Mouse (Mus musculus) kidney, adult 18-20 months (tissue): ENCODE measurements at regions not wholly inside any gene's neighbourhood (a gene's known extent, or its start where the extent isn't known, plus 50 kb on each side); places are given as distances from the start of the nearest gene placed in this dataset.

ENCODE experiments used
- DNase-seq: peaks from one replicate; pipeline ENCODE4 v3.0.0; 2021

DNA sequence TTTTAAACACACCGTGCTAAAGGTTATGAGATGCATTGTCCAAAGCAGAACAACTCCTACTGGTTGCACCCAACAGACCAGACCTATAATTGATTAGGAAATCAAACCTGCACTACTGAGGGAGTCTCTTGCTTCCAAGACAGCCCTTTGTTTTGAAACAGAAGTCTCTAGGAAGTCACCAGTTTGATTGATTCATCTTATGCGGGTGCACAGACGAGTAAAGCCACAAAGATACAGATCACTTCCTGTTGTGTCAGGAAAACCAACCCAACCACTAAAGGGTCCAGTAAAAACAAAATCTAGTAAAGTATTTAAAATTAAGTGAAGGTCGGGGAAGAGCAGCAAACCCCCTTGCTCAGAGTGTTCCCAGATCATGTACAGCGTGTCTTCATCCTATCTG lies 58.3 kb upstream of the N6amt1 start:
- no peak for DNase-seq

DNA sequence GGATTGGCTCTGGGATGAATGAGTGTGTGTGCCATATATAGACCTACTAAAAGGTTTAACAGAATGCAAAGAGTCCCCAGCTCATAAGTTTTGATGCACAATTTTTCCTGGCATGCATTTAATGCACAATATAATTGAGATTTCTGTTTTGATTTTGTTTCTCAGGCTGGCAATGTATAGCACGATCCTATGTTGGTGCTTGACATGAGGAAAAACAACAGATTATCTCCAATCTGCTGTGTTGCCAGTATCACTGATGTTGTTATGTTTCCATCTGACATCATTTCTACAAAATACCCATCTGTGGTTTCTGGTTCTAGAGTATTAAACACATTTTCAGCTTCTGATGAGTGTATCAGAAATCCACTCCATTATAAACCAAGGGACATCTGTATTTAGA lies 61.2 kb upstream of the N6amt1 start:
- no peak for DNase-seq

DNA sequence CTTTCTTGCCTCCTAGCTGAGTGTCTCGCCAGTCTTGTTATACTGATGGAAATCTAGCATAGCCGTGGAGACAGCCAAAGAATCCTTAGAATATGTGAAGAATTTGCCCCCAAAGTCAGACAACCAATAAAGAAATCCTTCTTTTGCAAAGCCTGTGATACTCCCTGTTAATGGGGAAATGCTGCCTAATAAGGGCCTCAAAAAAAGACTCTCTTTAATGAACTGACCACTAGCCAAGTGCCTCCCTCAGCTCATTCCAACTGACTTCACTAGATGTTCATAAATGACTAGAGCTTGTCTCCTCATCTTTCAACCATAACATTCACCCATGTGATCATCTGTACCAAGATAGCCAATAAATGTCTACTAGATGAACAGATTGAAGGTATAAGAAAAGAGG lies 62.3 kb upstream of the N6amt1 start:
- DNase-seq, result no peak

DNA sequence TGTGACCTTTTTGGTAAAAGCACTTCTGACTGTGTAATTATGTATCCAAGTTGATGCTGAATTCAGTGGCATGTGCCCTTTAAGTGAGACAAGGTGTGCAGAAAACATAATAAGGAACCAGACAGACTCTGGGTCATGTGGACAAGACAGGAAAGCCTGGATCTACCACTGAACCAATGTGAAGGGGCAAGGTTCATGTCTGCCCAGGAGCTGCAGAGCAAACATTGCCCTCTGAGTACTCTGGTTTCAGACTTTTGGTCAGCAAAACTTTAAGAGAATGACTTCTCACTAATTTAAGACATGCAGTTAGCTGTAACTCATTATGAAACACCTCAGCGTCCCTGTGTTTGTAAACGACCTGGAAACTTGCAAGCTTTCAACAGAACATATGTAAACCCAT lies 68.3 kb upstream of the N6amt1 start:
- DNase-seq, result peak; percentile 45

DNA sequence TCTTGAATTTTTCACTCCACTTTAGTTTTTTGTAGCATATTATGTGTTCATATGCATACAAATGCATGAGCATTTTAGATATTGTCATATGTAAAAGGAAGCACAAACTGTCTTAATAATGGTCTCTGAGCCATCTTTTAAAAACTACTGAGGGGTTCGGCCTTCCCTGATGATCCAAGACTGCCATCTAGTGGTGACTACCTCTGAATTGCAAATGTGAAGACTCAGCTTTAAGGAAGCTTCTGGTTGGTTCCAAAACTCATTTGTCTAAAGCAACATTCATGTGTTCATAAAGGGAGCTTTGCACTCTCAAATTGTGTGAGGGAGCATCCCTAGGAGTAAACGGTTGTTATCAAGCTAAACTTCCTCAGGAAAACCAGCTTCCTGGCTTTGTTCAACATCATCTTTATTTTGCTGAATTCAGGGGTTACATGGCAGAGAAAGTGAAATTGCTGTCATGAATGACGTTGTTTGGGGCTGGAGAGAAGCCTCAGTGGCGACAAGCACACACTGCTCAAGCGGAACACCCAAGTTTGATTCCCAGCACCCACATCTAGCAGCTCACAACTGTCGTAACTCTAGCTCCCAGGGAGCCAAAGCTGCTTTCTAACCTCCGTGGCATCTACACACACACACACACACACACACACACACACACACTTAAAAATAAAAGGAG lies 69.0 kb upstream of the N6amt1 start:
- DNase-seq, result no peak

DNA sequence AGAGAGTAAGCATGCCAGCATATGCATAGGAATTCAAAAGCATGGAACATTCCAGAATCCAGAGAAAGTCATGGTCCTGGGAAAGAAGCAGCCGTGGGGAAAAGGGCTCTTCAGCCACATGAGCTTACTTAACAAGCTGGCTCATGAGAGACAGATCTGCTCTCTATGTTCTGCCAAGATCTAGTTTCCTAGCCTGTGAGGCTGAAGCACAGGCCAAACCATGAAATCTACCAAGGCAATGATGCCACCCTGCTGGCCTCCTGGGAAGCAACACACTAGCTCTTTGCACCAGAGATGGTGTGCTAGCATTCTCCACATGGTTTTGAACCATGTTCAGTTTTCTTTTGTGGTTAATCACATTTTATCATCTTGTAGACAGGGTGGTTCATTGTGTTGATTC lies 75.5 kb upstream of the N6amt1 start:
- no peak for DNase-seq

DNA sequence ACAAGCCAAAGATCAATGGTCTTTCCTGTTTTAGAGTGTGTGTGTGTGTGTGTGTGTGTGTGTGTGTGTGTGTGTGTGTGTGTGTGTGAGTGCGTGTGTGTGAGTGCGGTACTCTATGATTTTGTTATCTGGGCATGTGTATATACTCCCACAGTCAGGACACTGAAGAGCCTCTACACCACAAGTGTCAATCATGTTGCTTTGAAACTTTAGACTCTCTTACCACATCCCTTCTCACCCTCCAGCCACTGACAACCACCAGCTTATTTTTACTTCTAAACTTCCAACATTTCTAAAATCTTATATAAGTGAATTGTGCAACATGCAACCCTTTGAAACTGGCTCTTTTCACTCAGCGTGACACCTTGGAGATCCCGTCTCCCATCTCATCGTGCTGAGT lies 81.6 kb upstream of the N6amt1 start:
- DNase-seq, result no peak

DNA sequence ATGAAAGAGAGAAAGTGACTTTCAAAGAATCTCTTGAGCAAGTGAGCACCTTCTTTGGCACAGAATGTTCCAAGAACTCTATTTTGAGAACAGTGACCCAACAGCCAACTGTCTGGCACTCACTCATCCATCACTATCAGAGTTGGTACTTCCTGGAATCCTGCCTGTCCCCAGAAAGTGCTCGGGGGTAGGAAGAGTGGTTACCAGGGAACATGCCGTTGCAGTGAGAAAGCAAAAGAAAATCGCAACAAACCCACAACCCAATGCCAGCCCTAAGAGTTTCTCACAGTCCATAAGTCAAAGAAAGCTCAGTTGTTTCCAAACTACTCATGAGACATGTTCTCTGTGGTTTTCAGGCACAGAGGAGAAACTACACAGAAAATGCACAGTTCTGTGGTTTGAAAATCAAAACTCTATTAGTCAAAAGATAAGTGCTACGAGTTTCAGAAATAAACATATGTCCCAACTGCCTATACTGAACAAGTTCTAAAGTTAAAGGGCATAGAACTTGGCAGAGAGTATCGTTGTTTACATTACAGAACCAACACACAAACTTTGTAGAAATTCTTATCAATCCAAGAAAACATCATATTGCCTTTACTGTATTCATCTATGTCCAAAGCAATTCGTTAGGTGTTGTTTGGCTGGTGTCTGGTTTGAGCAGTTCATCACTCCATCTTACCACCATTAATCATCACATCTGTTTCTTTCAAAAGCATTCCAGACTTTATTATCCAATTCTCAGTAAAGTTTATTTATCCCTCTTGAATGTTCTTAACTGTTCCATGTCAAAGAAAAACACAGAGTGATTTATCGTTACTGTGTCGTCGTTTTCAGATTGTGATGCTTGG lies 85.8 kb upstream of the N6amt1 start:
- no peak for DNase-seq

DNA sequence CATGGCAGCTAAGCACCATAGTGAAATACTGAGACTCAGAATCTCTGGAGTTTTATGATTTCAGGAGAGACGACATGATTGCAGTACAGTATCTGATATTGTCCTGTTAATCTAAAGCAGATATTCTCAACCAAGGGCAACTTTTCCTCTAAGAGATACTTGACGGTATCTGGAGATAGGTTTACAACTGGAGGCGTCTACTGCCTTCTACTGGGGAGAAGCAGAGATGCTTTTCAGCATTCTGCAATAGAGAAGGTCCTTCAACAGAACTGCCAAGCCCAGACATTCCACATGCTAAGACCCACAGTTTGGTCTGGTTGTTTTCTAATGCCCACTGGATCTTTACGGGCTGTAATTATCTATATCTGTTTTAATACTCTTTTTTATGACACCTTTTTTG lies 86.5 kb upstream of the N6amt1 start:
- DNase-seq, result no peak

DNA sequence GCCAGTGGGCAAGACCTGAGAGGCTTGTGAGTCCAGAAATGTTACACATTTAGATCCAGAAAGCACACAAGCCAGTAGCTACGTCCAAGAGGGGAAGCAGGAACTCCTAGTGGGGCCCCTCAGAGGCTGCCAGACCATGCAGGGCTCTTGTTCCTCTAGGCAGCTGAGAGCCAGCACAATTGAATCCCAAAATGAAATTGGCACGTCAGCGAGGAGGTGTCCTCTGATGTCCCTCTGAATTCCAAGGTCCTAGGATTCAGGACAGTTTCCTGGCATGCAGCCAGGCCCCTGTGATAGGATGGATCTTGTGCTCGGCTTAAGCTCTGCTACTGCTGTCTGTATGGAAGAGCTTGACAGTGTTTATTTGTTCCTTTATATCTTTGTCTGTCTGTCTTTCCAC lies 90.4 kb upstream of the N6amt1 start:
- no peak for DNase-seq

DNA sequence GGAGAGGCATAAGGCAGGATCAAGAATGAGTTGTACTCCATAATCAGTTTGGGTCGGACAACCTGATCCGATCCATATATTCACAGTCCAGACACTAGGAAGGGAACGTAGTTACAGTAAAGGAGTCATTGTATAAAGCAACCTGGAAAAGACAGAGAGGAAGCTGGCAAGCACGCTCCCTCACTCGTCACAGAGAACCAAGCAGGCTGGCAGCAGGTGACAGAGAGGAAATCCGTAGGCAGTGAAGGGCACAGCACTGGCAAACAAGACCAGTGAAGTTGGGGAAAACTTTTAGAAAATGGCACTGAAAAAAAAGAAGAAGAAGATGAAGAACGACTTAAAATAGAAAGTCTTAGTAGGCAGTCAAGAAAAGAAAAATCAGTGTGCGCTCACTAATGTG lies 90.9 kb upstream of the N6amt1 start:
- DNase-seq, result no peak

DNA sequence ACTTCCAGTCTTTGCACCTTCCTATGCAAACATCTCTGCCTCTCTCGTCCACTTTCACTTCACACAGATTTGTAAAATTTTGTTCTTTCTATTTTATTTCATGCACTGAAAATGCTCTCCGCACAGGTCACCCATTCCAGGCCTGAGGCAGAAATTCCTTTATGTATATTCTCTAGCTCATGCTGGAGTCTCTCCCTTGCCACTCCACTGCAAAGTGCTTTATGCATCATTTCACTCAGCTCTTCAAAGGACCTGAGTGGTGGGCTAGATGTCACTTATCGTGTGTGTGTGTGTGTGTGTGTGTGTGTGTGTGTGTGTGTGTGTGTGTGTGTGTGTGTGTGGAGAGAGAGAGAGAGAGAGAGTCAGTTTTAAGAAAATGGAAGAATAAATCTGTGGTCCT lies 91.5 kb upstream of the N6amt1 start:
- no peak for DNase-seq

DNA sequence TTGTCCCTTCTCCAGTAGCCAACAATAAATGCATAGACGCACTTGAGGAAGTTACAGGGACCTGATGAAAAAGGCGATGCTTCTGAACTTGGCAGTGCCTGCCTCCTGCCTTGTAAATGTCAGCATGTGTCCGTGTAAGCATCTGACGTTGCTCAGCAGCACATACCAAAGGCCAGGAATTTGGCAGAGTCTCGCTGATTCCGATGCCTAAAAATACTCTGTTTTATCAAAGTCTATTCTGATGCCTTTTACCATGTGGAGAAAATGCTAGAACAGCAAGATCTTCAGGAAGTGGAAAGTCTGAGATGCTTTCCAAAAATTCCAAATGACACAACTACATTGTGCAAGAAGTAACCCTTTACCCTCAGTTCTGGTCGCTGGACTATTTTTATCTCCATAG lies 92.5 kb upstream of the N6amt1 start:
- peak; percentile 31 for DNase-seq

DNA sequence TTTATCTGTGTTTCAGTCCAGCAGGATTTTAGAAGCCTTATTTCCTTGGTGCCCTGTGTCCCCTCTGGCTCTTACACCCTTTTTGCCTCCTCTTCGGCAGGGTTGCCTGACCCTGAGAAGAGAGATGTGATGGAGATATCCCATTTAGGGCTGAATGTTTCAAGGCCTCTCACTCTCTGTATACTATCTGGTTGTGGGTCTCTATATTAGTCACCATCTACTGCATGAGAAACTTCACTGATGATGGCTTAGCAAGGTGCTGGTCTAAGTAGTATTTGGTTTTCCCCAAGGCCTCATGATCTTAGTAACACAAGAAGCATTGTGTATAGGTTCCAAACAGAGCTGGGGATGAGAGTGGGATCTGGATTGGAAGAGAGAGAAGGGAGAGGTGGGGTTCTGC lies 99.2 kb upstream of the N6amt1 start:
- no peak for DNase-seq

DNA sequence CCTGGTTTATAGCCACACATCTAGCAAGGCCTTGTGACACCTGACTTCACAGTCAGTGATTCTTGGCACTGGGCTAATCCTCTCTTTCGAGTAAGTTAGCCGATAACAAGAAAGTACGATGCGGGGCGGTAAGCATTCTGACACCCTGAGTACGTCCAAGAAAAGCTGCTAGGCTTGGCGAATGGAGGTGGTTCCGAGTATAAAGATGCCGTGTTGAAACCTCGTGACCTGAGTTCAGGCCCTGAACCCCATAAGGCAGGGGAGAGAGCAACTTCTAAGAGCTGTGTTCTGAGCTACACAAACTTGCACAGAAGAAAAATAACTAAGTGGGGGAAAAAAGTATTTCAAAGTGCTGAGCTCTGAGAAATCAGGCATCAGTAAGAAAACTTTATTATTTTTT lies 103.5 kb upstream of the N6amt1 start:
- no peak for DNase-seq

DNA sequence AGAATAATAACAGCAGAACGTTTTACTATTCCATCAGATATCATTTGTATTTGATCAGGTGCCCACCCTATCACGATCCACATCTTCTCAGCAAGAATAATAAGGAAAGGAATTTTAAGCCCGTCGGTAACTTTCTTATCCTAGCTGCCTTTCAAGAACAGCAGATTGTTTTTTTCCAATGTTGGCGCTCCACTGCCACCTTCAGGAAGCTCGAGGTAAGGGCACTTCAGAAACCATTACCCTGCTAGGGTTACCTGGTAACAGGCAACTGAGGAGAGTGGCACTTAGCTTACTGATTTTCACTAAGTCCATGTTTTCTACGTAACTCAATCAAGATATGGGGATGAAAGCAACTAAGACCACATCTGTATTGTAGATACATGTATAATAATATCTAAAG lies 104.1 kb upstream of the N6amt1 start:
- peak; percentile 47 for DNase-seq

DNA sequence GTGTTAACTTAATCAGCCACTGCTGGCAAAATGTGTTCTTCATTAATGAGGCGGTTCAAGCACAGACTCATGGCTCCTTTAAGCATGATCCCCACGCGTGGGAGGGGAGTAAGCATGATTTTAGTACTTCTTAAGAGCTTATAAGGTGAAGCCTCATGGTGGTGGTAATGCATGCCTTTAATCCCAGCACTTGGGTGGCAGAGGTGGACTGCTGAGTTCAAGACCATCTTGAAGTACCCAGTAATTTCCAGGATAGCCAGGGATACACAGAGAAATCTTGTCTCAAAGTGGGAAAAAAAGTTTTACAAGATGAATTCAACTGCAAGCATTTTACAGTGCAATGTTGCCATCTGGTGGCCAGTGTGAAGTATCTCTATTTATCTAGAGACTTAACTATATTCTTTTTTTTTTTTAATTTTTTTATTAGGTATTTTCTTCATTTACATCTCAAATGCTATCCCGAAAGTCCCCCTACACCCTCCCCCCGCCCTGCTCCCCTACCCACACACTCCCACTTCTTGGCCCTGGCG lies 105.4 kb upstream of the N6amt1 start:
- DNase-seq, result peak; percentile 45

DNA sequence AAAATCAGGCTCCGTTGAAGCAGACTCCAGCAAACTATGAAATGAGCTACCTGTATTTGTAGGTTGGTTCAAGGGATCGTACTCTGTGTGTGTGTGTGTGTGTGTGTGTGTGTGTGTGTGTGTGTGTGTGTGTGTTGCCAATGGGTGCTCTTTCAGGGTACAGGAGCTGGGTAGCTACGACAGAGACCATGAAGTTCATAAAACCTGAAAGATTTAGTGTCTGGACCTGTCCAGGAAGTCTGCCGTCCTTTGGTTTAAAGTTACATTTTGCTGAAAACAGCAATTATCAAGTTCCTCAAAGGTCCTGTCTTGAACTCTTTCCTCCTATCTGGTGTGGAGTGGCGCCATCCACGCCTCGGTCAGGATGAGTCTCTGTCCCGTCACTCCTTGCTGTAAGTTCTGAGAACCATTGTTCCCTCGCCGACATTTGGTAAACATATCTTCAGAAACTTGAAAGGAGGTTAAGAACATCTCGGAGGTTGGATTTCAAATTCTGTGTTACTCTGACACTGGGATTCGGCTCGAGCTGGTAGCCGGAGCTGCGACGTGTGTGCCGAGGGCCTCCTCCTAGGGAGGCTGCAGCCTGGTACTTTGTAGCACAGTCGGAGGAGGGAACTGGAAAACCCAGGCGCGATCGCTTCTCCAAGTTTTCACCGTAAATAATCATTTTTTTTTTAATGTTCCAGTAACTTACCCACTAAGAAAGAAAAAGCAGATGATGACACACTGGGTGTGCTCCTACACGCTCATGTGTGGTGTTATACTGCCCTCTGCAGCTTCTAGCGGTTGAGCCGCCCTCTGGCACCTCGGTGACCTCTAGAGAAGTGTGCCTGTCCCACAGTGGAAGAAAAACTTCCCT lies 107.8 kb upstream of the N6amt1 start:
- DNase-seq, result peak; percentile 75

DNA sequence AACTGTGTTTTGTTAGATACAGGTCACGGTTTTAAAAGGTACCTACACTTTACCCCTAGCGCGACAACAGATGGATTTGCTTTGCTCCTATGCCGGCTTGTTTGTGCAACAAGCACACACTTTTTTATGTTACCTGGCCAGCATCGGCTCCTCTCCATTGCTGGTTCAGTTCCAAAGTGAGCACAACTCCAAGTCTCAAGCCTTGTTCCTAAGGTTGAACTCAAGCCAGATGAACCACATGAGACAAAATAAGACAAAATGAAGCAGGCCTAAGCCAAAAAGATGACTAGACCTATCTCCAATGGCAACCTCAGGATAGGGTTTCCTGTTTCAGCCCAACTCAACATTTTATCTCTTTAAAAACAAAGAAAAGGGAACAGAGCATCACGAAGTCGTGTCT lies 108.5 kb upstream of the N6amt1 start:
- DNase-seq, result no peak

DNA sequence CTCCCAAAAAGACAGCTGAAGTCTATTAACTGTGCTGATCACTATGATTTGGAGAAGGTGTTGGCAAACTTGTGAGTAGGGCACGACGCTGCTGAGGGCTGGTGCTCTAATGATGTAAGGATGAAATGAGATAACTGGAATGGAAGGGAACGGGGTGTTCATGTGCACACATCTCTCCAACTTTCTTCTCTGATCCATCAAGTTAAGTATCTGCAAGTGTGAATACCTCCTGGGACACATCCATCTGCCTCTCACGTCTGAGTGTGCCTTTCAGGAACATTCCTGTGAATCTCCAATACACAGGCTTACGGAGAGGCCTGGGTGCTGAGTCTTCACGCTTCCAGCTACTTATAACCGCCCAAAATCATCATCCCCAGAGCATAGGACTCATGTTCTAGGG lies 112.0 kb upstream of the N6amt1 start:
- DNase-seq, result no peak

DNA sequence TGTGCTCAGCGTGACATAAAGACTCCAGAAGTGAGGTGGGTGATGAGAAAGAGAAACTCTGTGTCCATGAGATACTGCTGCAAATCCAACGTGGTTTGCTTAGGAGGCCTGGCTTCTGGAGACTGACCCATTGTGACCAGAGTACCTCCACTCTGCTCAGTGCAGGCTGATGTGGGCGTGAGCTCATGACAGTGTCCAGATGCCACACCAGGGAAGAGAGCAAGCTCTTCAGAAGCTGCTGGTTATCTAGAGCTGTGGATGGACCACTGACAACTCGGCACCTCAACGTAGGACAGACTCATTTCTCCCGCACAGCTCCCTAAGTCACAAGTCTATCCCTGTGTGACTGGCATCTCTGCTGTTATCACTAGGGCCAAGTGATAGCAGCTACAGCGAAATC lies 114.9 kb upstream of the N6amt1 start:
- no peak for DNase-seq

DNA sequence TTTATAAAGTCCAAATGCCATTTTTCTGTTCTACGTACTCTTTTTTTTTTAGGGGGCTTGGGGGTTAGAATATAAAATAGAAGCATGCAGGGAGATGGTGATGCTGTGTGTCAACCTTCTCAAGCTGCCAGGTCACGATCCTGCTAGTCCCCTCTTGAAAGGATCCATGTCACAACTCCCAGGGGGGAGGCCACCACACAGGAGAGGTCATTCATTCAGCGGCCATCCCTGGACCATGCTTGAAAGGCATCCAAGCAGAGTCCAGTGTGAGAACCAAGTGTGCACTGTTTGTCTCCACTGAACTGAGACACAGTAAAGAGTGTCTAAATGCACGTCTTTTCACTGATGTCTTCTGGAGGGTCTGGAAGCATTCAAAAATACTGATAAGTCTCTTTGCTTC lies 119.8 kb upstream of the N6amt1 start:
- DNase-seq, result no peak

DNA sequence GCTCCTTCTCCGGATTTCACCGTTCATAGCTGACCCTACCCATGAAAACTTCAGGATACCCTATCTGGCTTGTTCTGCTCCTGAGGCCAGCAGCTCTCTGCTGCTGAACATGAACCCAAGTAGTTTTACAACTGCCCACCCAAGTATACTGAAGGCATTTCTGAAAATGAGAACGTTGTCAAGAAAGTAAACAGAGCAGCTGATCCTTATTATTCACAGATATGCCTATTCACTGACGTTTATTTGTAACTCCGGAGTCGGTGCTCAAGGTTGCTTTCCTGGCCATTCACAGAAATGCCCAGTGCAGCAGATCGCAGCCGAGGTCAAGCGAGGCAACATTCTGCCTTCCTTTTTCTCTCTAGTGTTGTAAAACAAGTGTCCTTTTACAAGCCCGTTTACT lies 128.4 kb upstream of the N6amt1 start:
- DNase-seq, result no peak

DNA sequence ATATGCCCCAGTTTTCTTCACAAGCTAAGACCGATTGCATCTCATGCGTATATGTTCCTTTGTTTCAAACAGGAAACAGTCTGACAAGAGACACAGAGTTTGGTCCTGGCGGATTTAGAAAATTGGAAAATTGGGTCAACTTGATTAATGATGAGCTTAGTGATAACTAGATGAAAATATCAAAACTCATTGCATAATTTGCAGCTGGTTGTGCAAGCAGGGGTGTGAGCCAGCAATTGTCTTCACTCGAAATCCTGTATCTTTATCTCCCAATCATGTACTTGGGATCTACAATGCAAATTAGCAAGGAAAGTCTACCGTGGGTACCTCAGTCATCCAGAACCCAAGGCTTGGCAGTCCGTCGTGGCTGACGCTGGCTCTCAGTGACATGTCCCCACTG lies 128.9 kb upstream of the N6amt1 start:
- DNase-seq, result no peak
